Mouse (Mus musculus) lung, postnatal 0 days (tissue): ENCODE results near the gene Pdp2.

ENCODE experiments used
- CTCF ChIP-seq: IDR thresholded peaks from 2 replicates; pipeline ENCODE4 v1.5.1; 2016; ENCODE audit warnings: antibody characterized with exemption, mild to moderate bottlenecking
- EP300 ChIP-seq: IDR thresholded peaks from 2 replicates; pipeline ENCODE4 v1.6.1; 2016; ENCODE audit warnings: antibody characterized with exemption, mild to moderate bottlenecking, control low read depth

- TF ChIP-seq CTCF = no peak
- no peak for TF ChIP-seq EP300
Observed at GRCm38 (mm10) chr8:104627065-104627740, 36.0 kb downstream of the Pdp2 start.
